Mouse (Mus musculus) spleen, adult 2 months (tissue): ENCODE data around the gene H2-T23. TPM values are rescaled to one million over a fixed set of nuclear protein-coding genes. Genes with fewer than 3 reads are reported as not detected.
A peak's percentile ranks its signal among the peaks of the same experiment; 100 is the strongest.

Source experiments
- DNase-seq, 2 experiments: peaks; one replicate each; pipeline versions ENCODE4 v3.0.0 to v3.0.0-alpha.2; 2012 to 2021; ENCODE audit warnings: low spot score in 2 of 2, low read depth in 1 of 2
- H3K27ac ChIP-seq: fragments of 200-500 bp; 2 replicates; pipeline ENCODE4 v1.5.1; 2012; ENCODE audit warnings: low read length, inconsistent platforms; ENCODE audit not compliant: insufficient read depth
- H3K27me3 ChIP-seq: fragments of 200-500 bp; 2 replicates; pipeline ENCODE4 v1.6.1; 2012; ENCODE audit warnings: mild to moderate bottlenecking, moderate library complexity, low read length, inconsistent platforms; ENCODE audit not compliant: control insufficient read depth, insufficient read depth
- H3K36me3 ChIP-seq: fragments of 200-500 bp; 2 replicates; pipeline ENCODE4 v1.6.1; 2012; ENCODE audit warnings: mild to moderate bottlenecking, low read length, inconsistent platforms; ENCODE audit not compliant: control insufficient read depth, insufficient read depth
- H3K4me1 ChIP-seq: fragments of 200-500 bp; 2 replicates; pipeline ENCODE4 v1.6.1; 2011; ENCODE audit warnings: inconsistent platforms; ENCODE audit not compliant: control insufficient read depth, insufficient read depth, insufficient read length
- H3K4me3 ChIP-seq: fragments of 200-500 bp; 2 replicates; pipeline ENCODE4 v1.5.1; 2011; ENCODE audit warnings: mild to moderate bottlenecking, inconsistent platforms; ENCODE audit not compliant: insufficient read depth, insufficient read length; ENCODE audit errors: extremely low read depth
- CTCF ChIP-seq: fragments of 200-500 bp; IDR thresholded peaks from 2 replicates; pipeline ENCODE4 v1.5.1; 2011; ENCODE audit warnings: mild to moderate bottlenecking, inconsistent platforms; ENCODE audit not compliant: insufficient read depth, insufficient read length, insufficient replicate concordance; ENCODE audit errors: extremely low read depth
- POLR2A ChIP-seq: fragments of 200-500 bp; IDR thresholded peaks from 2 replicates; pipeline ENCODE4 v1.6.1; 2011; ENCODE audit warnings: low read depth, low read length, inconsistent platforms
- WGBS: fragments of 180-500 bp; shearing (Covaris S2); methylation state at CpG from one replicate; pipeline ENCODE4 v1.1.7; 2018; 5-methylcytosine and 5-hydroxymethylcytosine counted together
- polyA plus RNA-seq: library from polyadenylated mRNA; depleted of rRNA; stranded (reverse); fragments of >200 nt; gene quantifications from 2 replicates; pipeline ENCODE4 v1.2.3, GENCODE M21; 2012

The H2-T23 gene
- polyA plus RNA-seq, 1 experiment = 344 TPM

- Histone ChIP-seq H3K36me3 (peaks cover 10% of the 10 kb centered on the region), H3K27ac (no peak overlapping the region), H3K27me3 (no peaks in the 10 kb centered on the region), H3K4me1 (peaks cover 27% of the 10 kb centered on the region), H3K4me3 (no peak overlapping the region)
- TF ChIP-seq POLR2A = no peak
- TF ChIP-seq CTCF = no peak
- no peak for DNase-seq
- 90% methylated on average over 4 of the region's 4 CpGs for WGBS
These were observed 5.0 kb downstream of the H2-T23 start for GRCm38 (mm10) chr17:36027663-36028062.

- WGBS = 77% methylated on average over 4 of the region's 4 CpGs
- TF ChIP-seq CTCF (no peak), POLR2A (no peak)
- H3K4me1 ChIP-seq = peaks cover 34% of the 10 kb centered on the region
- no peak overlapping the region for H3K4me3 ChIP-seq
- H3K27ac ChIP-seq = no peak overlapping the region
- DNase-seq = no peak
- no peaks in the 10 kb centered on the region for H3K27me3 ChIP-seq
- peaks cover 7% of the 10 kb centered on the region for H3K36me3 ChIP-seq
These were observed 6.8 kb downstream of the H2-T23 start for GRCm38 (mm10) chr17:36025901-36026300.

GRCm38 (mm10) chr17:36025197-36025596 is 7.5 kb downstream of the H2-T23 start:
- H3K27ac ChIP-seq = no peak overlapping the region
- no peak overlapping the region for H3K4me3 ChIP-seq
- TF ChIP-seq POLR2A (no peak), CTCF (no peak)
- peaks cover 30% of the 10 kb centered on the region for H3K4me1 ChIP-seq
- 88% methylated on average over 5 of the region's 5 CpGs for WGBS
- H3K27me3 ChIP-seq = no peaks in the 10 kb centered on the region
- DNase-seq = no peak
- peaks cover 5% of the 10 kb centered on the region for H3K36me3 ChIP-seq

GRCm38 (mm10) chr17:36023710-36024654 is 8.7 kb downstream of the H2-T23 start:
- Histone ChIP-seq H3K4me3 (no peak overlapping the region), H3K36me3 (no peaks in the 10 kb centered on the region), H3K27ac (peak overlapping the region; percentile 90), H3K27me3 (no peaks in the 10 kb centered on the region), H3K4me1 (peaks cover 29% of the 10 kb centered on the region)
- TF ChIP-seq POLR2A (no peak; the same call in 1 of the 2 replicates), CTCF (no peak)
- DNase-seq = peak in 1 of 2 experiments; percentile 53
- WGBS = 61% methylated on average over 9 of the region's 9 CpGs

GRCm38 (mm10) chr17:36022922-36023321 is 9.7 kb downstream of the H2-T23 start:
- no peak for DNase-seq
- no peak for TF ChIP-seq POLR2A
- TF ChIP-seq CTCF = no peak
- Histone ChIP-seq H3K27ac (peak overlapping the region; percentile 90), H3K36me3 (no peaks in the 10 kb centered on the region), H3K27me3 (no peaks in the 10 kb centered on the region), H3K4me1 (peaks cover 33% of the 10 kb centered on the region), H3K4me3 (no peak overlapping the region)
- WGBS = 86% methylated on average over 6 of the region's 6 CpGs

GRCm38 (mm10) chr17:36022098-36022497 is 10.6 kb downstream of the H2-T23 start:
- Histone ChIP-seq H3K27ac (peak overlapping the region; percentile 95), H3K4me1 (peaks cover 37% of the 10 kb centered on the region), H3K27me3 (no peaks in the 10 kb centered on the region), H3K36me3 (peaks cover 3% of the 10 kb centered on the region), H3K4me3 (no peak overlapping the region)
- WGBS = 73% methylated on average over 9 of the region's 9 CpGs
- DNase-seq = no peak
- TF ChIP-seq POLR2A (no peak), CTCF (no peak)

GRCm38 (mm10) chr17:36021309-36021708 is 11.3 kb downstream of the H2-T23 start:
- Histone ChIP-seq H3K4me3 (no peak overlapping the region; the same call in 1 of the 2 replicates), H3K27ac (peak overlapping the region; percentile 95), H3K27me3 (no peaks in the 10 kb centered on the region), H3K36me3 (peaks cover 11% of the 10 kb centered on the region), H3K4me1 (peaks cover 37% of the 10 kb centered on the region)
- no peak for TF ChIP-seq CTCF
- TF ChIP-seq POLR2A = no peak
- WGBS = 41% methylated on average over 1 of the region's 1 CpGs
- DNase-seq = no peak
